Mouse (Mus musculus) embryo, embryonic 11 days (tissue): ENCODE results near the gene Vti1a.
A peak's percentile ranks its signal among the peaks of the same experiment; 100 is the strongest.

Experiments used
- DNase-seq: peaks from one replicate; pipeline ENCODE4 v3.0.0-alpha.2; 2015

Vti1a gene

DNA sequence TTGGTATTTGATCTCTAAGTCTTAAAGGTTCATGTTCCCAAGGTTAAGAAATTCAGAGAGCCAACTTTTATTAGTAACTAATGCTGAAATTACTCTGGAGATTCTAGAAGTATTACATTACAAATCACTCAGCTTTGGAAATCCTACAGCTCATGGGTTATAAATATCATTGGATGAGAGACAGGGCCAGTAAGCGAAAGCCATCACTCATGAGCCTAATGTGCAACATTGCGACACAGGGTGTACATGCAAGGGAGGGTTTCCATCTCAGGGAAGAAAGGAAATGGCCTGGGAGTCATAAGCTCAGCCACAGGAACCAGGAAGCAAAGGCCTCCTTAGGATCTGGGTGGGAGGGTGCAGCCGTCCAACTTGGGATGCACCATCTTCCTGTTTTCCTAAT, 213.9 kb downstream of the Vti1a start:
- no peak for DNase-seq

DNA sequence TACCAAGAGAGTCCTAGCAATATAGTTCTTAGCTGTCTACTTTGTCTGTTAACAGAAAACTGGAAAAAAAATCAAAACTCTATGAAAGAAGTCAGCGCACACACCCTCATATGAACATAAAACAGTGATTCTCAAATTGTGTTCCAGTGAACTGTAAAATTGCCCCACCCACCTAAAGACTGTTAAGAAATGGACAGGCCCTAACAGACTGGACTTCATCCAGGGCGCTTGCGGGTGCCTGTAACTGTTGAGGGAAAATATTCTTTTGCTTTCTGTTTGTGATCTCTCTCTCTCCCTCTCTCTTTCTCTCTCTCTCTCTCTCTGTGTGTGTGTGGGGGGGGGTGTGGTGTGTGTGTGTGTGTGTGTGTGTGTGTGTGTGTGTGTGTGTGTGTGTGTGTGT, 216.6 kb downstream of the Vti1a start:
- DNase-seq, result no peak

DNA sequence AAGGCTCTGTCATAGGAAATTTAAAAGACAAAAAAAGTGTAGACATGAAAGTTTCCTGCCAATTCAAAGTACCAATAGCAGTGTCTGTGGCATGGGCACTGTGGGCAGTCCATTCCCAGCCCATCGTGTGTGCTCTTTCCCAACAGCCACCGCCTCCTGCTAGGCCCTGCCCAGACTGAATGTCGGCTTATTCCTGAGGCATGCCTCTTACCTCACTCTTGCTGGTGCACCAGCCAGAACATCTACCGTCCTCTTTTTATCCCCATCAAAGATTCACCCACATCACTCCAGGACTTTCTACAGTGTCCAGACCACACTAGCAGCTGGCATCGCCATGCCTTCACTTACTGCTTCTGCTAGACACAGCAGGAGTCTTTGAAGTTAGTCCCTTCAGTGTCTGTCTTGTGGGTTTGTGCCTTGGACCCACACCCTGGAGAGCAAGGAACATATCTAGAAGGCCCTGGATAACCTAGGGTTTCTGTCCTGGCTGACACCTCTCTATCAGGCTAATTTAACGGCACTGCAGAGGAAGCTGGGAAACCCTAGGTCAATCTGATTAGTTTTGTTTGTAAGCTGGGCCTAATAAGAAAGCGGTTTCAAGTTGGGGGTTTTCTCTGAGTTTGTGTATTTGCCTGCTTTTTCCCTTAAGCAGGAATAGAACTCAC, 220.3 kb downstream of the Vti1a start:
- no peak for DNase-seq

DNA sequence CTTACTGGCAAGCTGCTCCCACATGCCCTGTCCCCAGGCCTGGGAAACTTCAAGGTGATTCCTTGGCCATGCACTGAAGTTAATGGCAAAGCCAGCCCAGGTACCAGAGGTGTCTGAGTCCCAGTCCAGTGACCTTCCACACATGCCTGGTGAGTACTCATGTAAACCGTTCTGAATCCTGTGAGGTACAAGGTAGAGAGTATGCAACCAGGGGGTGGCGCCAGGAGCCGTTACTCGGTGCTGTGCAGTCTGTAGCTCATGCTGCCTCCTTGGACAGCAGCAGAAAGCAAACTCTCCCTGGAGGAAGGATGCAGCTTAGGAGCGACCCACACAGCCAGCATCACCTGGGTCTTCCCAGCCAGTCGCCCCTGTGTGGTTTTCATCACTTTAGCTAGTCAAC, 221.6 kb downstream of the Vti1a start:
- DNase-seq, result peak; percentile 72

DNA sequence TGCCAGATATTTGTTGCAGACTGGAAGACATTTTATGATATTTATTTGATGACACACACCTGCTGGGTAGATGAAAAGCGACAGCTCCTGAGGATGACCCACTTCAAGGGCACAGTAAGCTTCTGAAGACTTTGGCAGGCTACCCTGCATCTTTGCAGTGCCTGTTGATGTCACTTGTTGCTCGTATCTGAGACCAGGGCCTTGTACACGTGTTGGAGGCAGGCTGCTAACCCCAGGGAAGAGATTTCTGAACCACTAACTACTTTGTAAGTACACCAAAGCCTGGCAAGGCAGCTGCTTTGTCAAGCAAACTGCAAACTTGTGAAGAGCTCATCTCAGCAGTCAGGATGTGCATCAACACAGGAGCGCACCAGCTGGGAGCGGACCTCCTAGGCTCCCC, 225.5 kb downstream of the Vti1a start:
- DNase-seq, result no peak

DNA sequence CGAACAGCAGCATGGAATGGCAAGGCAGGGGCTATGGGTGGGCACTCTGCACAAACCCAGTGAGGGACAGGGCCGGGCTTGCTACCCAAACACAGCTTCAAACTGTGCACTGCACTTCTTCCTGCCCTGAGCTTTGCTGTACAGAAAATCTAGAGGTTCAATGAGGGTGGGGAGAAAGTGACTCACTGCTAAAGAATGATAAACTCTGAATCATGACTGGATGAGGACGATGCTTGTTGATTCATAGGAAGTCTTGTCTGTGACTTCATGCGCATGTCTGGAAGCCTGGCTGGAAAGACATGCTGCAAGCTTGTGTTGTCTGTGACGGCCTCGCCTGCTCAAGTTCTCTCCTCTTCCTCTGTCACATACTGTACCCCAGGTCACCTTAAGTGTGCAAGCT, 226.4 kb downstream of the Vti1a start:
- no peak for DNase-seq

DNA sequence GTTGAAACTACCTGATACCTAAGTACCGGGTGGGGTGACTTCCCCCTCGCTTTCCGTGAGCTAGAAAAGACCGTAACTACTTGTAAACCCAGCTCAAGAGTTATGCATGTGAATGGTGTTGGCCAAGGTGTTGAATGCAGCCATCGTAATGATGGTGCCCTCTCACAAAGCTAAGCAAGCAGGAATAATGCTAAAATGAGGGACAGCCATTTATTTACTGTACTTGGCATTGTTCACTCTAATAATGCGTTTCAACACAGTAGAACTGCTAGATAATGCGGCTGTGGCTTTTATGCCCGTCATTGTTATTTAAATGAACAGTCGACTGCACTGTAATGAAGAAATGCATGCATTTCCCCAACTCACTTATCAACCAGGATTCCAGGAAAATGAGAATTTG, 227.1 kb downstream of the Vti1a start:
- DNase-seq, result no peak

DNA sequence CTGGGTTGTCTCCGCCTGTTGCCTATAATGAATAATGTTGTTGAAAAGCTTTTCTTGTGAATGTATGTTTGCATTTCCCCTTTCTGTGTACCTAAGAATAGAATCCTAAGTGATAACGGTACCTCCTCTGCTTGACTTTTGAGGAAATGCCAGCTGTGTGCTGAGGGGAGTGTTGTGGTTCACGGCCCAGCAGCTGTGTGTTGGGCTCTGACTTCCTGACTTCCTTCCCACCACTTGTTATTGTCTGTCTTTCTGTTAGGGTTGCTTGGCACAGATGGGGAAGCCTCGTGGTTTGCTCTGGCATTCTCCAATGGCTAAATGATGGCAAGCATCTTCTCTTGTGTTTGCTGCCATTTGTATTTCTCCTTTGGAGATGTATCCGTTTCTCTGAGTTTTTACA, 228.4 kb downstream of the Vti1a start:
- DNase-seq, result no peak

DNA sequence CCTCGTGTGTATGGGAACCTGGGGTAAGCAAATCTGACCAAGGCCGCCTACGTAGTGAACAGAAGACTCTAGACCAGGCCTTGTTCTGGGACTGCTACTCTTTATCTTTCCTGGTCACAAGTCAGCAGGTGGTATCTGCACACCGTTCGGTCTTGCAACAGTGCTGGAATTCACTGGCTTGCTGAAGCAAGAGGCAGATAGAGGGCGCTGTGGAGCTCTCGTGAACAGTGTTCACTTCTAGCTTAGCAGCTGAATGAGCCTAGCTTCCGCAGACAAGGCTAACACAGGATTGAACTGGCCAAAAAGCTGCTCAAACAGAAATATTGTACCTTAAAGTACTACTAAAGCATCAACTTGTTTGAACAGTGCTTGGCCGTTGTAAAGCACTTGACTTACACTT, 229.4 kb downstream of the Vti1a start:
- DNase-seq, result peak; percentile 96

DNA sequence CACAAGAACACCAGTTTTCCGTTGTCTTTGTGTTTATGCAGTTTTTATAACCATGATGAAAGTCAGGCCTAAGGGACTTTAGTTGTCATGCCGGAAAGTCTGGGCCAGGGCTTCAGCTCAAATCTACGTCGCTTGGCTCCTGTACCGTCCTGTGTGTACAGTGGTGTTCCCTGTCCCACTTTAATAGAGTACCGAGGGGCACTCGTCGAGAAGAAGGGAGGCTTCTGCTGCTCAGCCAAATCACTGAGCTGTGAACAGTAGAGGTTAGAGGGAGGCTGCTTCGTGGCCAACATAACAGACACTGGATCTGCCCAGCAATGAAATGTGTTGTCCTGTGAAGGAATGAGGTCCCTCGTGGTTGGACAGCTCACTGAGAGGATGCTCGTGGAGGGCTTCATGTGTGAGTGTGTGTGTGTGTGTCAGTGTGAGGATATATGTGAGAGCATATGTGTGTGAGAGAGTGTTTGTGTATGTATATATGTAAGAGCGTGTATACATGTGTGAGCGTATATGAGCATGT, 230.0 kb downstream of the Vti1a start:
- DNase-seq, result no peak

DNA sequence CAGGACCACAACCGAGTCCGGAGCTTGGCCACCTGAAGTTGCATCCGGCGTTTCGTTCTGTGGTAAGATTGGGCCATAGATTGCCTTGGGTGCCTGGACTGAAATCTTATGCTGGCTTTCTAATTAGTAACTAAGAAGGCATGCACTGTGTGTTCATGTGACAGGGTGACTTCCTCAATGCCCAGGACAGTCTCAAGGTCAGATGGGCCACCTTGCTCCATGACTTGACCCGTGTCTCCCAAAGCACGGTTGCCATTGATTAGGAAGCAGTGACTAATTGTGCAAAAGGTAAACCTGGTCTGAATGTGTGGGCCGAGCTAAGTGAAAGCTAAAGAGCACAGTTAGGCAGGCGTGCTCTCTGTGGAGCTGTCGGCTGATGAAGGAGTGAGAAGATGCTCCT, 232.1 kb downstream of the Vti1a start:
- no peak for DNase-seq

DNA sequence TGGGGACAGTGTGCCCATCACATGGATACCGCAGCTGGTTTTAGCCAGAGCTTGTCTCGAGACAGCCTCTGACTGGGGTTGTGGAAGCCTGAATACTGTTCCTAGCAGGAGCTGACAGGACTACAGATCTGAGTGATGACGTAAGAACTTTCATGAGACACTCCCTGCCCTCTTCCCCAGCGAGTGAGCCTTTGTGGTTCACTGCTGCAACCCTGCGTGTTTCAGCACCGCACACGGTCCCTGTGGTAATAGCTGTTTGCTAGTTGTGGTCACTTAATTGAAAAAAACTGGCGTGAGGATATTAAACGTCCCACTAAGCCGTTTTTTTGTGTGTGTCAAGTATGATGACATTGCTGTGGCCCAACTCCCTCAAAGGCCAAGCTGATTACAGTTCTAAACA, 232.6 kb downstream of the Vti1a start:
- no peak for DNase-seq

DNA sequence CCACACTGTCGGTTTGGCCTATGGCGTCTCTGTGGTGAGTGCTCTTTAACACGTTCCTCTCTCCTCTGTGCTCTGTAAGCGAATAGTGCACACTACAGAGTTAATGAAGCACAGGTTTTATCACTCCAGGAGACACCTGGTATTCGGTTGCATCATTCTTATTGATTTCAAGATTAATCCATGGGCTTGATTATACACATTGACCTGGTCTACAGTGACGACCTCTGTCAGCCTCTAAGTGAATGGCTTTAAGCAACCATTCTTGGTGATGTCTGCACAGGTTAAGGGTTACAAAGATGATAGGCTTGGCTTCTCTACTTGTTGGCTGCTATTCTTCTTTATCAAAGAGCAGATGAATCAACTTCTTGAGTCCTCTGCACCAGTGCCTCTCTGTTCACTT, 234.1 kb downstream of the Vti1a start:
- DNase-seq, result no peak

DNA sequence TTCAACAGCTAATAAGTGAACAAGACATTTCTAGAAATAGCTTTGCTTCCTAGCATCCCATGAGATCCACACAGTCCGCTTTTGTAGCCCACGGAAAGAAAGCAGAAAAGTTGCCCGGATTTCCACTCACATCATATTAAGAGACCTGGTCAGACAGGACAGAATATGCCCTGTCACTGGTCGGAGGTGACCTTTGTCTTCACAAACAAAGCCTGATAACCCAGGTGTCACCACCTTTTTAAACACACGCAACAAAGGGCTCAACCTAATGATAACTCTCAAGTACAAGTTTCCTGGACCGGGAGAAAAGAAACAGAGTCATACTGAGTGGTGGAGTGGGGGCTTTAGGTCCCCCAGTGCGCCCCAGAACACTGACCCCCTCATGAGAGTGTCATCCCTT, 236.2 kb downstream of the Vti1a start:
- no peak for DNase-seq

DNA sequence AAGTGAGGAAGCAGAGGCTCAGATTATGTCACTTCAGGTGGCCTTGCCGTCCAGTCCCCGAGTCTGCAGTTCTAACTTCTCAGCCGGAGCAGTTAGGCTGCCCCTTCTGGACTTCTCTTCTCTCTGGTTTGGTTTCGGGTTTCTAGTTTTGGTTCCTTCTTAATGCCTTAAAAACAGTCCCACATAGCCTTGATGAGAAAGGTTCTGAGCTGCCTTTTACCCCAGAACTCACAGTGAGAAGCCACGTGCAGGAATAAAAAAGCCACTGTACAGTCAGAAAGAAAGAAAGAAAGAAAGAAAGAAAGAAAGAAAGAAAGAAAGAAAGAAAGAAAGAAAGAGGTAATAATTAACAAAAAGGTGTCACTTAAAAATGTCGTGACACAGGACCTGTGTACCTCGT, 236.8 kb downstream of the Vti1a start:
- no peak for DNase-seq

DNA sequence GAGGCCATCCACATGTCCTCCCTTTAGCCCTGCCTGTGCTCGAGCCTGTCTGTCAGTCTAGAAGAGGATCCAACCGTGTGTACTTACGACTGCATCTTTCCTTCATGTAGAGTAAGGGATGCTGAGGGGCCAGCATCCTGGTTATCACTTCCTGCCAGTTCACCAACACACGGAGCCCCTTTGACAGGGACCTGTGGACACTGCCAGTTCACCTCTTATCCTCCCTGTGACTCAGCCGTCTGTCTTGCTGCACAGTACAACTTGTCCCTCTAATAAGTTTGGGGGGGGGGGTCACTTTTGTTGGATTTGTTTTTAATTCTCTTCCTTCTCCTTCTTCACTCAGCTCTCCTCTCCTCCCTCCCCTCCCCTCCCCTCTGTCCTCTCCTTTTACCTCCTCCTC, 238.2 kb downstream of the Vti1a start:
- no peak for DNase-seq

DNA sequence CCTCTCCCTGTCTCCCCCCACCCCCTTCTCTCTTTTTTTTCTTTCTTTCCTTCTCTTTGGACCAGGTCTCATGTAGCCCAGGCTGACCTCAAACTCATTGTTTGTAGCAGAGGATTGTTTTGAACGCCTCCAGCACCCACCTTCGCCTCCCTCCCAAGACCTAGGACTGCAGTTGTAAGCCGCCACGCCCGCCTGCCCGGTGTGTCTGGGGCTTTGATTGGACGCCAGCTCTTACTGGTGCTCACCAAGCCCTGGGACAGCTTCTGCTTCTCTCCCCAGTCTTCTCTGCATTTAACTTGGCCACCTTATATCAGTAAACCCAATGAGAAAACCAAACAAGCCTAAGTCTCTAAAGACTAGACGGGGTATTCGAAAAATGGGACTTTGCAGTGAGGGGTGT, 238.6 kb downstream of the Vti1a start:
- no peak for DNase-seq

DNA sequence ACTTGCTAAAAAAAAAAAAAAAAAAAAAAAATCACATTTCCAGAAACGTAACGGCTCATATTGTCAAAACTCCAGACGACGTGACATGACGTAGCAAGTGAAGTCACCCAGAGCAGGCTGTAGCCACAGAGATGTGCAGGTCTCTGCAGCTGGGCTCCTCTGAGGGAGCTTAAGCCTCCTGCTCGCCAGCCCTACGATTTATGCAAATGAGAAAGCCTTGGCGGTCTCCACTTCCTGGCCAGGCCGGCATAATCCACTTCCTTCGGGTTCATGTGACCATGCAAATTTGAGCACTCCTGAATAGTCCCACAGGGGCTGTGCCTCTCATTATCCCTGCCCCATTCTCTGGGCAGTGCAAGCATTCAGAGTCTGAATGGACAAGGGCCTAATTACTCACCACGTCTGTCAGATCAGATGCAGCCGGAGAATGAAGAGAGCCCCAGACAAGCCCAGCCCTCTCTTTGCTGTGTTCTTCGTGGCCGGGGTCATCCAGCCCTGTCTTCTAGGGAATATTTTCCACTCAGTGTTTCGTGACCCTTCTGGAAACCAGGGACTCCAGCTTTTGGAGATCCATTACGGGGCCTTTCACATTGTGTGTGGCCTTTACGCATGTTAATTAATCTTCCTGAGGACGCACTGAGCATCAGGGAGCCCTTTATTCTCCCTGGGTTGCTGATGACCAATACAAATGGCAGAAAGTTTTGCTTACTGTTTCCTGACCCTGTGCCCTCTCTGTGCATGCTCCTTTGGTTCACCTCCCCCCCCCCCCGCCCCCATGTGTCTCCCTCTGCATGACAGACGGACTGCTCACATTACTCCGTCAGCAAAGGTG, 240.3 kb downstream of the Vti1a start:
- DNase-seq, result peak; percentile 93

DNA sequence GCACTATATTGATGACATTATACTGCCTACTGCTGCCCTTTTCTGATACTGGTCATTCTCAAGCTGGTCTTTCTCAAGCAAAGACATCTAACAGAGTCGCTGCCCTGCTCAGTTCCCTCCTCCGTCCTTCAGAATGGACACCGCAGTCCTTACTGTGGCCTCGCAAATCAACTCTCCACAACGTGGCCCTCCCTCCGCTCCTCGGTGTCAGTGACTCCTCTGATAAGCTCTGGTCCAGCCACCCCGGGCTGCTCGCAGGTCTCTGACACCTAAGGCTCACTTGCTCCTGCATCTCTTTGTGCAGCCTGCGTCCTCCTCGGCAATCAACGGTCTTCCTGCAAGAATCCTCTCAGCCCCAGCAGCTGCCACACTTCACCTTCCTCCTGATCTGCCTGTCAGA, 243.2 kb downstream of the Vti1a start:
- no peak for DNase-seq

DNA sequence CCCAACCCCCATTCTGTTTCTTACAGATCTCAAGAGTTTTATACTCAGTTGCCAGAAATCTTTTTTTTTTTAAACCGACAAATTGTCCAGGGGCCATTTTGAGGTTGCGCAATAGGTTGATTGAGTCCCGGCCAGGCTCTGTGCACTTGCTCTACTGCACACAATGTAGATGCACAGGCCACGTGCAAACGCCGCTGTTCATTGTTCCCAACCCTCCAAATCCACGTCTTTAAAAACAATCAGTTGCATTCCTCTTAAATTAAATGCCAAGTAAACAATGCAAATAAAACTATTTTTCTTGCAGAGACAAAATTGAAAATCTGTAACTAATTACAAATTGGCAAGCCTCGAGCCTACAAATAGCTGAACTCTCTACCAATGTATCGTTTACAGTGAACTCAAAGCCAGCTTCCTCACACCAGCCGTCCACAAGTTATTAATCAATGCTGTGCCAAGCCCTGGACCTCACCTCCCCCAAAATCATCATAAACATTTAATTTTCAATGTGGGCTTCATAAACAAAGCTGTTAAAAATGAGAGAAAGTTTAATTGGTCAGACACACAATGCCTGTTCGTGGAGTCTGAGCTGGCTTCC, 244.1 kb downstream of the Vti1a start:
- DNase-seq, result no peak

DNA sequence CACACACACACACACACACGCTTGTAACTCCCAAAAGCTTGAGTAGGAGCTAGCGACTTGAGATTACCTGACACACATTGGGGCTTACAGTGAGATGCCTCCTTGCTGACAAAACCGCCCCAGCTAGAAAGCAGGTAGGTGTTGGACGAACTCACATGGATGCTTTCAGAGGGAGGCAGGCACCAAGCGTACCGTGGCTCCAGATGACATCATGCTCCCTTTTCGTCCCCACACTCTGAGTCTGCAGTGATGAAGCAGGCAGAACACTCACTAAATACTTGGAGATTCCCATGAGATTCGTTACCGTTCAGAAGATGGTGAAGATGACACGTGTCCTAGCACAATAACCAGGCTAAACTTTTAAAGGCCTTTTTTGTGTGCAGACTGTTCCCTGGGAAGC, 245.4 kb downstream of the Vti1a start:
- no peak for DNase-seq

DNA sequence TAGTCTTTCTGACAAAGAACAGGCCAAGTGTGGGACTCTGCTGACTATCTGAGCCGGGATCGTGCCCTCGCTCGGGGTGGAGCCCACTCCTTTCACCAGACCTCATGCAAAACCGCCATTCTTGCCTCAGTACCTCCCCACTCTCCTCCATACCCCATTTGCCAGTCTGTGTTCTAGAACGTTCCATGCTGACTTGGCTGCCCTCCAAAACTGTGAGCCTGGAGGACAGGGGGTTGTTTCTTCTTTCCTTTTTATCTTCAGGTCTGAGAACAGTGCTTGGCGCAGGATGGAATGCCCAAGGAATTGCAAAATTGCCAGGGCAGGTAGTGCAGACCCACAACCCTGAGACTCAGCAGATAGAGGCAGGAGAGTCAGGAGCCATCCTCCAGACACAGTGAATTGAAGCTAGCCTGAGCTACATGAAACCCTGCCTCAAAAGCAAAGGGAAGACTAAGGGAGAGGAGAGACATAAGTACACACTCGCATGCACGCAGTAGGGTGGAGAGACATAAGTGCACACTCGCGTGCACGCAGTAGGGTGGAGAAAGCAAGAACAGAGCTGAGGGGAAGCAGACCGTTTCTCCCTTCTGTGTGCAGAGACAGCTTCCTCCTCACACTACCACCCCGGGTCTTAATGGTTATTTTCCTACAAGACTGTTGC, 246.5 kb downstream of the Vti1a start:
- DNase-seq, result no peak

DNA sequence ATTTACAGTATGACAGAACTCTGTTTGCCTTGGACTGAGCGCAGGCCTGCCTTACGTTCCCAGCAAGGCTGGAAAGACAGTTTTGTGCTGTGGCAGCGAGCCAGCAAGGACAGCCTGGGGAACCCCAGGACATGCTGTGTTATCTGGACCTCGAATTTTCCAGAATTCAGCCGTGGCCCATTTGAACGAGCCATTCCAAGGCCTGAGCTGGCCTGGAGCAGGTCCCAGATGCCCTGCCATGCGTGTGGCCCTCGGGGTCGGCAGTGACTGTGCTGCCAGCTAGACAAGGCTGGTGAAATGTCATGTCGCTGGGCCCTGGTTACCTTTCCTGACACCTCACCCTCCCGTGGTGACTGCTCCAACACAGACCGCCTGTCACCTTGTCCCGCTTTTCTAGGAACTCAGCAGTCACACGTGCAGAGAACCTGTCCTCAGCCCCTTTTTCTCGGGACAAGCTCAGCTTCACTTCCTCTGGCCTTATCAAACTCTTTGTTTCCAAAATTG, 247.1 kb downstream of the Vti1a start:
- DNase-seq, result no peak
